Mouse (Mus musculus): ENCODE results near the gene Lrpap1. TPM values are rescaled to one million over a fixed set of nuclear protein-coding genes. Genes with fewer than 3 reads are reported as not detected.

Gene Lrpap1
- polyA plus RNA-seq, 1 experiment, result 83.1 TPM

- DNase-seq (ENCODE audit: low read depth), result no peak
These were observed 48.0 kb downstream of the Lrpap1 start for GRCm38 (mm10) chr5:35057582-35057981.

- DNase-seq (ENCODE audit: low read depth), result no peak
These were observed 48.7 kb downstream of the Lrpap1 start, which contains the start of gene Dok7 for GRCm38 (mm10) chr5:35056604-35057432. TSS of gene Dok7 (plus strand) at chr5:35056766.

GRCm38 (mm10) chr5:35055076-35055475 is 50.5 kb downstream of the Lrpap1 start:
- no peak for DNase-seq (ENCODE audit: low read depth)

- DNase-seq (ENCODE audit: low read depth), result no peak
These were observed 50.9 kb downstream of the Lrpap1 start for GRCm38 (mm10) chr5:35054628-35055027.

- no peak for DNase-seq (ENCODE audit: low read depth)
These were observed 55.0 kb downstream of the Lrpap1 start for GRCm38 (mm10) chr5:35050541-35050940.

GRCm38 (mm10) chr5:35043110-35043451 is 62.5 kb downstream of the Lrpap1 start:
- DNase-seq (ENCODE audit: low read depth), result no peak

GRCm38 (mm10) chr5:35042431-35043109 is 63.0 kb downstream of the Lrpap1 start:
- DNase-seq (ENCODE audit: low read depth), result no peak

Other genes with a start within 250 kb of the Lrpap1 start
- gene Msantd1, start 197.8 kb downstream of the Lrpap1 start, polyA plus RNA-seq (2012; rRNA removed), result 1.5 and 3.3 TPM in 2 replicates
- gene Rgs12, start 156.3 kb downstream of the Lrpap1 start, polyA plus RNA-seq (2012; rRNA removed), result 23.1 and 25.0 TPM in 2 replicates
- gene Hgfac, start 64.3 kb downstream of the Lrpap1 start, polyA plus RNA-seq (2012; rRNA removed), result 104 and 155 TPM in 2 replicates
- 1.4 and 2.2 TPM in 2 replicates for gene Dok7, start 49.0 kb downstream of the Lrpap1 start, polyA plus RNA-seq (2012; rRNA removed)
- gene Adra2c, start 172.6 kb upstream of the Lrpap1 start, polyA plus RNA-seq (2012; rRNA removed), result 11.5 and 16.7 TPM in 2 replicates

All from gonadal fat pad, adult 2 months (tissue).